Mouse (Mus musculus): Measurements from ENCODE around the gene Ikzf4.

- TF ChIP-seq CTCF (IDR thresholded peaks at IDR 0.05; ENCODE audit: insufficient read depth, low read length) (no peak), POLR2A (IDR thresholded peaks at IDR 0.05; ENCODE audit: borderline replicate concordance, extremely low read depth, low read depth, low read length) (no peak)
Measured at GRCm38 (mm10) chr10:128653866-128654265, 8.1 kb upstream of the Ikzf4 start.
